Mouse (Mus musculus): ENCODE measurements at regions not wholly inside any gene's neighbourhood (a gene's known extent, or its start where the extent isn't known, plus 50 kb on each side); places are given as distances from the start of the nearest gene placed in this dataset.

DNA sequence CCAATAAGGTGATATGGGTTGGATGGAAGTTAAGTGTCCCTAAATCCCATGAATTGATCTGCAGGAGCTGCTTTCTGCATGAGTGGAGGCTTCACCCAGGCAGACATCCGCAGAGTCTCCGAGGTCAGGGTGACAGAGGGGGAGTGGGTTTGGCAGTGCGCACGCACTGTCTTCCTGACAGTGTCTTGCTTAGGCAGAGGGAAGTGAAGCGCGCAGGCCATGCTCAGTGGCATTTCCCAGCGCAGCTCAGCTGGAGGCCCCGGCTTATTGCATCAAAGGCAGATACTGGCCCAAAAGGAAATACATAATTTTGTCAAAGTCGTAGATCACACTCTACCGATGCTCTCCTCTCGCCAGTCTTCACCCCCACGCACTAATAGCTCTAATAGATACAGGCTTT, 252.7 kb upstream of the Dnajc24 start:
- DNase-seq (ENCODE audit: low read depth): no peak

- DNase-seq (ENCODE audit: low read depth): no peak
Observed at GRCm38 (mm10) chr2:106234358-106234757, 231.0 kb upstream of the Dnajc24 start.

DNA sequence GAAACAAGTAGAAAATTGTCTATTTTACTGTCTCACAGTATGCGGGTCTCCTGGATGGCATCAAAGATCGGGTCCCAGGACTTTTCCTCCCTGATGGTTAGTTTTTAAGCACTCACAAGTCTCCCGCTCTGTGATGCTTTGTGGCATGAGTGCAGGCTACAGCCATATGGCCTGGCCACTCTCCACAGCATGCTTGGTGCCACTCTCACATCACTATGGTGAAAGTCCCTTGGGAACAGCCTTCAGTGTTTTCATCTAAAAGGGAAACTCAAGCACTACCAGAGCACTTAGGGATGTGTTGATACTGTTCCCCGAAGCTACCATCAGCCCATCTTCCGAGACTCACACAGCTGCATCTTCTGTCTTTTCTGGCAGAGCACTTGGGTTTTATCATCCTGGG, 227.8 kb upstream of the Dnajc24 start:
- no peak for DNase-seq (ENCODE audit: low read depth)

GRCm38 (mm10) chr2:106230021-106230420, 226.7 kb upstream of the Dnajc24 start:
- DNase-seq (ENCODE audit: low read depth): no peak

DNA sequence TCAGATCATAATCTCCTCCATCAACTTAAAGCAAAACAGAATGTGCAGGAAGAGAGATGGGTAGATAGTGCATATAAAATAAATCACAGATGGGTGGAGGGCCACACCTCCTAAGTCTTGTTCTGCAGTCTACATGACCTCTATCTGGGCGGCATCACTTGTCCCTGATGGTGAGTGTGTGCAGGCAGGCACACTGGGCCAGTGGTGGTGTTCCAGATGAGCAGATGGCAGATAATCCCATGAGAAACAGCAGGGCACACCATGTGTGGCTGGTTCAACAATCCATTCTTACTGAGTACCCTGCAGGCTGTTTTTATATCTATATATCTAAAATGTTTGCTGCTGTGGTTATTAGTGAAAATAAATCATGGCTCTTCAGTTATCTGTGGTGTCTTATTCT, 224.9 kb upstream of the Dnajc24 start:
- no peak for DNase-seq (ENCODE audit: low read depth)

DNA sequence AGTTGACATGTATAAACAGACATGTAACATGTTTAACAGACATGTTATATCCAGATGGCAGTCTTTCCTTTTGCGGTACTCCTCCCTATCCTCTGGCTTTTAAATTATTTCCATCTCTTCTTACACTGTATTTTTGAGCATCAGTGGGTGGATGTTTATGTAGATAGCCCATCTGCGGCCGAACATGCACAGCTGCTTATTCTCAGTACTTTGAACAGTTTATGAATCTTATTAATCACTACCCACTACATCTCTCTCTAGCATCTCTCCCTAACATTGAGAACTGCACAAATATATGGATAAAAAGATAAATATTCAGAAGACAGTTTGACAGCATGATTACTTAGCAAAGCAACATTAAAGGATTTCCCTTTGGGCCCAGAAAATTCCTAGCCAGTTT, 212.8 kb upstream of the Dnajc24 start:
- DNase-seq (ENCODE audit: low read depth): no peak

GRCm38 (mm10) chr2:106213740-106214139, 210.4 kb upstream of the Dnajc24 start:
- no peak for DNase-seq (ENCODE audit: low read depth)

DNA sequence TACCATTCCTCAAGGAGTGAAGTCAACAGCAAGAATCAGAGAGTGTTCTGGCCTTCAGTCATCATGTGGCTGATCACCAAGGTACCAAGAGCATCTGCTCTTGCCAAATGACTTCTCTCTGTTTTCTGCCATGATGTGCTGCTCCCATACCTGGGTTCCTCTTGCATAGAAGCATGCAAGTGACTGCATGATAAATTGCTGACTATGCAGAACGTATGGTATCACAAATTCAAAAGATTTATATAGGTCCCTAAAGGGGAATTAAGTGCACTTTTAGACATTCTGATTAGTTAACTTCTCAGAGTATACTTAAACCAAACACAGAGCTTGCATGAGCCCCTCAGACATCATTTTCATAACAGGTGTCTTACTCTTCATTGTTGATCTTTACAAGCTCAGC, 207.4 kb upstream of the Dnajc24 start:
- no peak for DNase-seq (ENCODE audit: low read depth)

DNA sequence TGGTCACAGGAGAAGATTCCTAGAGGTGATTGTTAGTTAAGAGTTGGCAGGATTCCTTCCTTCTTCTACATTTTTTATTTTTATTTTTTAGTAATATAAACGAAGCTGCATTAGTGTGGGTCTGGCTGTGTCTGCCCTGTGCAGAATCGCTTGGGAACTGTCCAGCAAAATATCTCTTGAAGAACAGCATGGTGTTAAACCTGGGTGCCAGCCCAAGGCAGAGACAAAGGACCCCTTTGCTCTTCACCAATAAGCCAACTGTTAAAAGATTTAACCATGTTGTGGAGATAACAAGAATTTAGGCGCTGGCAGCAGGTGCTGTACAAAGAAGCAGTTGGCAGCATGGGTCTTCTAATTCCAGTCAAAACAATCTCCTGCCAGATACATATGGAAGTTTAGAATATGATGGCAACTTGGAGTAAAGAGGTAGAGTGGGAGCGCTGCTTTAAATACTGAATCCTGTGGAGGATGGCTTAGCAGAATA, 205.5 kb upstream of the Dnajc24 start:
- DNase-seq (ENCODE audit: low read depth): no peak

DNA sequence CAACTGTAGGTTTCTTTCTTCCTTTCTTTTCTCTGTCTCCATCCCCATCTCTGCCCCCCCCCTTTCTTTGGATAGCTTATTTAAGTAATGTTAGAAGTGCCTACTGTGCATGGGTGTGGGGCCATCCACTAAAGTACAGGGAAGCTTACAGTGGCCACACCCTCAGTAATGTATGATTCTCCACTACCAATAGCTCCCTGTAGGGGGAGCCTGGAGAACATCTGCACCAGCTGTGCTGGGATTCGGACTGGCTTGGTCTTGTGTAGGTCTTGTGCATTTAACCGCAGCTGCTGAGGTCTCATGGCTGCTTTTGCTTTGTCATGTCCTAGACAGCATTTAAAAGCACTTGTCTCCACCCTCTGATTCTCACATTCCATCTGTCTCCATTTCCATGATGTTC, 196.8 kb upstream of the Dnajc24 start:
- DNase-seq (ENCODE audit: low read depth): peak; percentile 1

GRCm38 (mm10) chr2:106195170-106195569, 191.8 kb upstream of the Dnajc24 start:
- no peak for DNase-seq (ENCODE audit: low read depth)

DNA sequence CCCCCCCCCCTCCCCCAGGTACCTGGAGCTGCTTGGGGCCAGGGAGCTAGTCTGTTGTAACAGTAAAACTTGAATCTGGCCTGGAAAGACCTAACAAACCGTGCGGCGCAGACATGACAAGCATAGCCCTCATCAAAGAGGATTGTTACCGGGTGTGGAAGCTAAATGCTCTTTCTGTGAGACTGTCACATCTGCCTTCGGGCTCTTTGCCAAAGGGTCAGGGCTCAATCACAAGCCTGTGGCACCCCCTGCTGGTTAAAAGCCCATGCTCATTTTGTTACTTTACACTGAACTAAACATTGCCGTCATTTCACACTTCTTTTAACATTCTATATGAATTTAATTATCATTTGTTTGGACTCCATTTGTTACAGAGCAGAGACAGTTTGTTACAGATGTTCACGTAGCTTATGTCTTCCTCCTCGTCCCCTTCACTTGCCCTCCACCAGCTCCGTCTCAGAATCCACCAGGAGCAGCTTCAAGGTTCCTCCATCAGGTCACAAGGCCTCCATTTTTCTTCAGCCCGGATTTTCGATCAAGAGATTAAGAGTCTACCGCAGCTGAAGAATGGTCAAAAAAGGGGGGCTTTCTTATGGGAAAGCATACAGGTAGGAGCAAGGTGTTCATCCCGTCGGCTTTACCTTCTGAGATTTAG, 191.1 kb upstream of the Dnajc24 start:
- DNase-seq (ENCODE audit: low read depth): peak; percentile 18

GRCm38 (mm10) chr2:106193889-106194347, 190.6 kb upstream of the Dnajc24 start:
- DNase-seq (ENCODE audit: low read depth): no peak

DNA sequence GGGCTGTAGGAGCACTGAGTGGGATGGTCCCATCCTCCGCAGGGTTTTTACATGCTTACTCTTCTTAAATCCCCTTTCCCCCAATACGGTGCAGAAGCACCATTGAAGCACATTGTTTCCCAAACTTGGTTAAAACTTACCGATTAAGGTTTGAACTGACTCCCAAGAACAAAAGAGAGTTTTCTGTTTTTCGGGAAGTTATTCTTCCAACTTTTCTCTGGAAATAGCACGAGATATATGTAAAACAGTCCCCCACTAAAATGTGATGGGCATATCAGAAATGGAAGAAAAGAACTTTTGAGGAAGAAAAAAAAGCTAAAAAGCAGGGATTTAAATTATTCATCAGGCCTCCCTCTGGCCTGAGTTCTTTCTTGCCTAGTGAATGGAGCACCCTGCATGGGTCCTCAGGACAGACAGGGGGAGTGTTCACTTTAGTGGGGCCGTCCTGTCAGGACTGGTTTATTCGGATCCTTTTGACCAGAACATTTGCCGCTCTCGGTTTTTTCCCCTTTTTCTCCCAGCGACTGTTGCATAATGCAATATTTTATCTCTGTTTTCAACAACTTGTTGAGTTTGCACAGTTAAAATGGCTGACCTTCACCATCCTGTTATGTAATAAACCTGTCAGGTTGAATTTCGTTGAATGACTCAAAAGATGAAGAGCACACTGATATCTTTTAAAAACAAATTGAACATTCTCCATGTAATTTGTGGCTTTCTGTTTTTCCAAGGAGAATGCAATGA, 187.4 kb upstream of the Dnajc24 start:
- DNase-seq (ENCODE audit: low read depth): no peak

GRCm38 (mm10) chr2:106183651-106184050, 180.3 kb upstream of the Dnajc24 start:
- no peak for DNase-seq (ENCODE audit: low read depth)

GRCm38 (mm10) chr2:106182051-106182450, 178.7 kb upstream of the Dnajc24 start:
- no peak for DNase-seq (ENCODE audit: low read depth)

DNA sequence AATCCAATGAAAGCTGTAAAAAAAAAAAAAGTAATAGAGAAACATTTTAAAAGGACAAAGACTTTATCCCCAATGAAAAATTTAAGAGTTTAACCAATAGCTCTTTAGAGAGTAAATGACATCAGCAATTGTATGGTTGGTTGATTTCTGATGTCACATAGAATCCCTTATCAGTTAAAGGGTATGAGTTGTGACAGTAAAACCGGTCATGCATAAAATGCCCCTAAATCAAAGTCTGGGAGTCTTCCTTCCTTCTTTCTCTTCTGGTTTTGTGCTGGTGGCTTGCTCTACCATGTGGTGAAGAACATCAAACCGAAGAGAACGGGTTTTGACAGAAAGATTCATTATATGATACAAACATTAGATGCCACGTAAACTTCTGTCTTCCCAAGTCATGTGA, 159.3 kb upstream of the Dnajc24 start:
- DNase-seq (ENCODE audit: low read depth): no peak

DNA sequence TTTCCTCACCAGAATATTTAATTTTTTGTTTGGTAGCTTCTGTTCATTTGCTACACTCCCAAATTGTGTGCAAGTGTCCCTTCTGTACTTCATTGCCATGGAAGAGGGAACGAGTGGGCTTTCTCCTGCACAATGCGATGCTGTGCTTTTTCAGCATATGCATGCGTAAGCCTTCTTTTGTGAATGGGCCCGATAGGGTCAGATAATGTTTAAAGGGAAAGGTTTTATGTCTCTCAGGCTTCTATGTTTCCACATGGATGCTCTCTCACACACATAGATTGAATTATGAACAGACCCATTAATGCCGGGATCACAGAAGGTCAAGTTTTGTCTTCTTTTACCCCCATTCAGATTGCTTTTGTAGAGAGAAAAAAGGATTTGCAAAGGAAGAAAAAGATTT, 158.5 kb upstream of the Dnajc24 start:
- DNase-seq (ENCODE audit: low read depth): no peak

DNA sequence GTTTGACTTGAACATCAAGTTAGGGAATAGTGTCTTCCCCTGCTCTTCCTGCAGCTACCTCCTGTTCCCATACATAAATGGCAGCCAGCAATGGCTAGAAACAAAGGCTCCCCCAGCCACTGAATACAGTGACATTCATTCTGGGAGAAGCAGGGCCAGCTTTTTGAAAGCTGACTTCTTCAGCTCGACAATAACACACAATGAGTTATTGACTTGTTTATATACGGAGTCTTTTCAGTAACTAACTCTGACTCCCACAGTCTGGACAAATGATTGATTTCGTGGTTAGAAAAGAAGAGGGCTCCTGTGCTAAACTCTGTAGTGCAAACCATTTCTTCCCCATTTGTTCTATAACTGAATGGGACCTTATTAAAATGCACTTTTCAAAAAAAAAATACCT, 146.4 kb upstream of the Dnajc24 start:
- DNase-seq (ENCODE audit: low read depth): no peak

DNA sequence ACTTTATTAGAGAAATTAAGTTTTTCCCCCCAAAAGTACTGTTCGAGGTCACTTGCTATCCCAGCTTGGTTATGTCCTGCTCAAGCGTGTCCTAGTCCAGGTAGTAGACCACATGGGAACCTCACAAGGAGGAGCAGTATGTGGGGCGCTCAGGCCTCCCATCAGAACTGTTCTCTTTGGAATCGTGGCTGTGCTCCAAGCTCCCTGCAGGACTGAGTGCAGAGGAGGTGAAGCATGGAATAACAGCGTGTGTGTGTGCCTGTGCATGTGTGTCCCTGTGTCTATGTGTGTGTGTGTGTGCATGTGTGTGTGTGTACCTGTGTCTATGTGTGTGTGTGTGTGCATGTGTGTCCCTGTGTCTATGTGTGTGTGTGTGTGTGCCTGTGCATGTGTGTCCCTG, 137.6 kb upstream of the Dnajc24 start:
- DNase-seq (ENCODE audit: low read depth): no peak

DNA sequence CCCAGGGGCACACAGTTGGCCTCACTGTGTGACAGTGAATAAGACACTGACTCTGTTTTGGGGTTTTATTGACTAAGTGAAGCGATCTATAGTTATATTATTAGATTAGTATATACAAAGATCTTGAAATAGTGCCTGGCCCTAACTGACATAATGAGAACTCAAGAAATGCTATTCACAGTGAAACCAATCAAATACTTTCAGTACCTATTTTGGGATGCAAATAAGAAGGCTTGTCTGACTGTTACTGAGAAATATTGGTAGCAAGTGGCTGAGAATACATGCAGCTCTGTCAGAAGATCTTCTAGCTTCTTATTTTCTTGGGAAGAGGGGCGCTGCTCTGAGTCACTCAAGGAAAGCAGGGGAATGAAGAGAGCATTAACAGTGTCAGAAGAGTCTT, 97.7 kb upstream of the Dnajc24 start:
- DNase-seq (ENCODE audit: low read depth): no peak

- no peak for DNase-seq (ENCODE audit: low read depth)
Observed at GRCm38 (mm10) chr2:106086121-106086520, 82.8 kb upstream of the Dnajc24 start.

Measured in induced T-regulatory cell, adult 2 months (primary cell).